Mouse (Mus musculus): ENCODE data around the gene Fhl5.

GRCm38 (mm10) chr4:25206166-25206565 is 36.5 kb downstream of the Fhl5 start:
- no peak for TF ChIP-seq CHD2 (IDR thresholded peaks at IDR 0.05; ENCODE audit: low read depth, low read length)
- no peak for TF ChIP-seq ZC3H11A (IDR thresholded peaks at IDR 0.05; ENCODE audit: borderline replicate concordance, low read depth, low read length)

Measured in ES-E14 (cell line).